Mouse (Mus musculus) thymus, adult 2 months (tissue): ENCODE measurements around the gene Nckap5.

Experiments
- CTCF ChIP-seq: fragments of 200-500 bp; IDR thresholded peaks from 2 replicates; pipeline ENCODE4 v1.5.1; 2012; ENCODE audit warnings: mild to moderate bottlenecking, control low read depth, low read length, moderate library complexity, borderline replicate concordance; ENCODE audit not compliant: control insufficient read depth, poor library complexity, insufficient read depth; ENCODE audit errors: extremely low read depth
- POLR2A ChIP-seq: fragments of 200-500 bp; IDR thresholded peaks from 2 replicates; pipeline ENCODE4 v1.6.1; 2012; ENCODE audit warnings: mild to moderate bottlenecking, low read length, control low read depth, moderate library complexity; ENCODE audit not compliant: control insufficient read depth, poor library complexity, insufficient read depth; ENCODE audit errors: extremely low read depth

- no peak for TF ChIP-seq CTCF
- no peak for TF ChIP-seq POLR2A
These were observed 386.7 kb downstream of the Nckap5 start for GRCm38 (mm10) chr1:126443890-126444289.
